Mouse (Mus musculus): Measurements from ENCODE around the gene Slc22a18. TPM values are rescaled to one million over a fixed set of nuclear protein-coding genes. Genes with fewer than 3 reads are reported as not detected.

Slc22a18 gene
- total and polyA plus RNA-seq, 3 experiments = 0.48 to 2.0 (median 0.76) TPM

DNA sequence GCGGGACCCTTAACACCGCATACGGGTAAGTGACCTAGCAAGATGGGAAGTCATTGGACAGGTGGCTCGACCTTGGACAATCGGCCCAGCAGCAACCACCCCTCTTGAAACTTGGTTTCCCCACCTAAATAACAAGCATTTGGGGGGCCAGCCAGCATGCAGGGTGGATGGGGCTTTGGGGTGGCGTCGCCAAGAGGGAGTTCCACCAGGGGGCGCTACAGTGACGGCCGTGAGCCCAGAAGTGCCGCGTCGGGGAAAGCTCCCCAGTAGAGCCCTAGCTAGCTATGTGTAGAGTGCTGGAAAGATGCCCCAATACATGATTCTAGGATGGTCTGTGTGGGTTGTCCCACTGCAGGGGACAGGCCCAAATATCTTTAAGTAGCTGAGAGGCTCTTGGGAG is 7.0 kb downstream of the Slc22a18 start:
- Histone ChIP-seq H3K9ac (ENCODE audit: insufficient read depth, low read depth) (no peak overlapping the region), H3K4me3 (replicated peaks in 1 of 3; ENCODE audit: low read depth in 2 of 3, low read length in 2 of 3, poor library complexity in 1 of 3) (no peak overlapping the region), H3K9me3 (replicated peaks; ENCODE audit: low read length) (no peaks in the 10 kb centered on the region), H3K27ac (ENCODE audit: insufficient read depth, low read depth) (no peak overlapping the region), H3K4me2 (ENCODE audit: insufficient read depth, low read depth, poor library complexity, severe bottlenecking) (no peak overlapping the region), H3K36me3 (replicated peaks in 1 of 2; ENCODE audit: control insufficient read depth in 1 of 2, insufficient read depth in 1 of 2, low read length in 1 of 2) (no peaks in the 10 kb centered on the region), H3K27me3 (replicated peaks) (peaks cover 81% of the 10 kb centered on the region), H3K79me2 (replicated peaks; ENCODE audit: control insufficient read depth, extremely low read depth, insufficient read depth, poor library complexity, severe bottlenecking) (no peaks in the 10 kb centered on the region), H3K4me1 (ENCODE audit: control insufficient read depth in 1 of 2, insufficient read depth in 2 of 2) (peaks cover 0 to 3% of the 10 kb centered on the region in 2 experiments; a peak in 2 of 4 replicates)
- dilution Hi-C loops (cut with MboI; ENCODE audit: extremely low pct_ligation_motif_present, extremely low pct_unique_long_range_greater_than_20kb, low sequenced_read_pairs) = no loop called here
- peak; percentile 47 for DNase-seq (ENCODE audit: extremely low read depth)
- in situ Hi-C loops (cut with MboI; ENCODE audit: low pct_ligation_motif_present, low pct_unique_long_range_greater_than_20kb, low sequenced_read_pairs) = no loop called here
- peak; percentile 43 for TF ChIP-seq RAD21 (IDR thresholded peaks at IDR 0.05; ENCODE audit: low read depth, low read length)
- peak; percentile 70 for TF ChIP-seq SMC3 (IDR thresholded peaks at IDR 0.05; ENCODE audit: low read depth, low read length)
- TF ChIP-seq CTCF (conservative IDR thresholded peaks at IDR 0.05 in 1 of 2, IDR thresholded peaks at IDR 0.05 in 1 of 2; ENCODE audit: low read depth in 2 of 2, low read length in 2 of 2) = peak; percentile 30 to 77; a peak in 3 of 4 replicates
- no peak for TF ChIP-seq NELFE (IDR thresholded peaks at IDR 0.05; ENCODE audit: low read depth, low read length)

DNA sequence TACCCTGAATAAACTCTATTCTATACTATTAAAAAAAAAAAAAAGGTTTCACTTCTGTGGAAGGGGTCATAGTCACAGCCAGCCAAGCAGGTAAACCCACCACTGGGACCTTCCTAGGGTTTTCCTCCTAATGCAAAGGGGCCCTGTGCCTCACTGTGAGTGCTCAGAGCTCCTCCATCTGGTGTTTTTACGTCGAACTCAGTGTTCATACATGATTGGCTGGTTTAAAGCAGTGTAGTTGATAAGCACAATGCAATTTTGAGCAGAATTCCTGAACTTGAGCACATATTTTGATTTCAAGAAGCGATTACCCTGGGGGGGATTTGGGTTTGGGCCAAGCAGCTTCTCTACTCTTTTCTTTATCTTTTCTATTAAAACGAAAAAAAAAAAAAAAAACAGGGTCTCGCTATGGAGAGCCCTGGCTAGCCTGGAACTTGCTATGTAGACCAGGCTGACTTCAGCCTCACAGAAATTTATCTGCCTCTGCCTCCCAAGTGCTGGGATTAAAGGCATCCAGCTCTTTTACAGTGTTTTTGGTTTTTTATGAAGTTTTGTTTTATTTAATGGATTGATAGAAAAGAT is 8.4 kb downstream of the Slc22a18 start:
- dilution Hi-C loops (cut with MboI; ENCODE audit: extremely low pct_ligation_motif_present, extremely low pct_unique_long_range_greater_than_20kb, low sequenced_read_pairs) = no loop called here
- H3K79me2 ChIP-seq (replicated peaks; ENCODE audit: control insufficient read depth, extremely low read depth, insufficient read depth, poor library complexity, severe bottlenecking) = no peaks in the 10 kb centered on the region
- peaks cover 80% of the 10 kb centered on the region for H3K27me3 ChIP-seq (replicated peaks)
- H3K4me1 ChIP-seq (ENCODE audit: control insufficient read depth in 1 of 2, insufficient read depth in 2 of 2) = no peaks in the 10 kb centered on the region
- no peak overlapping the region for H3K9ac ChIP-seq (ENCODE audit: insufficient read depth, low read depth)
- H3K36me3 ChIP-seq (replicated peaks in 1 of 2; ENCODE audit: control insufficient read depth in 1 of 2, insufficient read depth in 1 of 2, low read length in 1 of 2) = no peaks in the 10 kb centered on the region
- DNase-seq (ENCODE audit: extremely low read depth) = no peak
- no peak overlapping the region for H3K27ac ChIP-seq (ENCODE audit: insufficient read depth, low read depth)
- no peak overlapping the region for H3K4me2 ChIP-seq (ENCODE audit: insufficient read depth, low read depth, poor library complexity, severe bottlenecking)
- H3K4me3 ChIP-seq (replicated peaks in 1 of 3; ENCODE audit: low read depth in 2 of 3, low read length in 2 of 3, poor library complexity in 1 of 3) = no peak overlapping the region
- no peaks in the 10 kb centered on the region for H3K9me3 ChIP-seq (replicated peaks; ENCODE audit: low read length)
- in situ Hi-C loops (cut with MboI; ENCODE audit: low pct_ligation_motif_present, low pct_unique_long_range_greater_than_20kb, low sequenced_read_pairs) = no loop called here
- no peak for TF ChIP-seq ZNF384 (IDR thresholded peaks at IDR 0.05; ENCODE audit: low read depth, low read length)
- TF ChIP-seq TCF12 (IDR thresholded peaks at IDR 0.05; ENCODE audit: low read depth, low read length) = no peak
- TF ChIP-seq MYC (IDR thresholded peaks at IDR 0.05; ENCODE audit: low read depth, low read length) = no peak
- no peak for TF ChIP-seq CTCF (conservative IDR thresholded peaks at IDR 0.05 in 1 of 2, IDR thresholded peaks at IDR 0.05 in 1 of 2; ENCODE audit: low read depth in 2 of 2, low read length in 2 of 2)
- no peak for TF ChIP-seq USF1 (IDR thresholded peaks at IDR 0.05; ENCODE audit: low read depth, low read length)
- no peak for TF ChIP-seq E2F4 (IDR thresholded peaks at IDR 0.05; ENCODE audit: insufficient replicate concordance, low read depth, low read length)
- no peak for TF ChIP-seq ZMIZ1 (IDR thresholded peaks at IDR 0.05; ENCODE audit: low read depth, low read length)
- TF ChIP-seq MAX (IDR thresholded peaks at IDR 0.05; ENCODE audit: low read length) = no peak
- no peak for TF ChIP-seq ZC3H11A (IDR thresholded peaks at IDR 0.05; ENCODE audit: low read depth, low read length)
- no peak for TF ChIP-seq HCFC1 (IDR thresholded peaks at IDR 0.05; ENCODE audit: low read depth, low read length)
- no peak for TF ChIP-seq MEF2A (IDR thresholded peaks at IDR 0.05; ENCODE audit: borderline replicate concordance, low read depth, low read length)
- no peak for TF ChIP-seq IRF4 (IDR thresholded peaks at IDR 0.05; ENCODE audit: low read depth, low read length)
- no peak for TF ChIP-seq PAX5 (IDR thresholded peaks at IDR 0.05; ENCODE audit: low read length)
- TF ChIP-seq POLR2AphosphoS2 (IDR thresholded peaks at IDR 0.05; ENCODE audit: low read depth, low read length) = no peak
- no peak for TF ChIP-seq ETS1 (conservative IDR thresholded peaks at IDR 0.05; ENCODE audit: low read depth, low read length)
- no peak for TF ChIP-seq CHD1 (IDR thresholded peaks at IDR 0.05; ENCODE audit: low read depth, low read length)
